In the genomic region with DNA sequence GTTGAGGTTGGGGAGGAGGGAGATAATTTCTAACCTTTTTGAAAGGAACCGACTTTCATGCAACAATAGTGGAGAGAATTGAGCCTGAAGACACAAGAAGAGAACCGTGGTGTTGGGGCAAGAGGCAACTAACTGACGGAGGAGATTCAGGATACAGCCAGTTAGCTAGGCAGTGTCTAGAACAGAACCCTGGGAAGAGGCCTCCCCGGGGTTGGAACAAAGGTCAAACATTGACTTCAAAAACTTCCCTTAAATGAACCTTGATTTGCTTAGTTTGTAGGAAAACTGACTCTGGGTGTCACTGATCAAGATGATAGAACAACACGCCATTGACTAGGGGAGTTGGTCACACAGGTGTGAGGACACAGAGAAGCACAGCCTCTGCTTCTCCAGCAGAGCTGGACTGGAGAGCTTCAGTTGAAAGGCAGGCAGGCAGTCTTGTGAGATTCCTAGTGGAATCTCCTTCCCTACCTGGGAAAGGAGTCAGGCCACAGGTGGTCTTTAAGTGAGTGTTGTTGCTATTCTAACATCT, we compare ENCODE assay signal across 20 mouse cellular contexts. TPM values are rescaled to one million over a fixed set of nuclear protein-coding genes. Genes with fewer than 3 reads are reported as not detected.
"Had no signal": no experiment of that assay in that cellular context is flagged by ENCODE, and none has a peak within 500 bp of the region (broad histone marks: within the 10 kb centered on the region; RNA-seq: fewer than 3 reads in every experiment).

No protein-coding gene starts in this region.

- H3K36me3 ChIP-seq: stomach, embryonic 15.5 days had no signal

- H3K27ac ChIP-seq: macrophage; midbrain, embryonic 10.5 days; midbrain, embryonic 12.5 days; neural tube, embryonic 12.5 days; stomach, embryonic 15.5 days; stomach, postnatal 0 days had no signal

- H3K9ac ChIP-seq: lung, embryonic 14.5 days; midbrain, embryonic 12.5 days; neural tube, embryonic 12.5 days; stomach, embryonic 15.5 days had no signal

- ATAC-seq: midbrain, embryonic 16.5 days had no signal

- H3K9me3 ChIP-seq: midbrain, embryonic 10.5 days; midbrain, embryonic 12.5 days; neural tube, embryonic 12.5 days; stomach, embryonic 15.5 days had no signal

- H3K4me2 ChIP-seq: lung, embryonic 14.5 days; midbrain, embryonic 12.5 days; neural tube, embryonic 12.5 days; stomach, embryonic 15.5 days had no signal

- DNase-seq: lung, adult 18-20 months; lung, embryonic 14.5 days; lung, postnatal 10 days; midbrain, embryonic 14.5 days; right cerebral cortex, postnatal 14 days; thymus, adult 2 months; thymus, postnatal 14 days; thymus, postnatal 36 days had no signal

- H3K4me1 ChIP-seq: midbrain, embryonic 10.5 days; midbrain, embryonic 12.5 days; neural tube, embryonic 12.5 days; stomach, embryonic 15.5 days had no signal

- H3K4me3 ChIP-seq: midbrain, embryonic 10.5 days; midbrain, embryonic 12.5 days; neural tube, embryonic 12.5 days; stomach, embryonic 15.5 days had no signal

- H3K27me3 ChIP-seq: neural tube, embryonic 12.5 days; stomach, embryonic 15.5 days had no signal

RNA-seq across cellular contexts. Expression of gene Depdc7, which starts 6.0 kb away (rescaled TPM):
- total RNA-seq: megakaryocyte-erythroid progenitor cell, adult 5-6 weeks had no signal

RNA-seq across cellular contexts. Expression of gene Pin1rt1, which starts 32.5 kb away (rescaled TPM):
- total RNA-seq: megakaryocyte progenitor cell, adult 5-6 weeks; megakaryocyte-erythroid progenitor cell, adult 5-6 weeks; neutrophil, adult 5-6 weeks had no signal
- polyA plus RNA-seq: liver, embryonic 16.5 days; lung, embryonic 14.5 days; macrophage; midbrain, embryonic 10.5 days; midbrain, embryonic 12.5 days; midbrain, embryonic 14.5 days; neural tube, embryonic 12.5 days; spleen, adult 2 months; stomach, embryonic 15.5 days; stomach, postnatal 0 days; thymus, adult 2 months had no signal
